Mouse (Mus musculus) ZHBTc4 (cell line): ENCODE data around the gene Ap2a1.
A peak's percentile ranks its signal among the peaks of the same experiment; 100 is the strongest.

Experiments
- DNase-seq: peaks from one replicate; pipeline ENCODE4 v3.0.0-alpha.2; 2011; ENCODE audit warnings: low read depth, low spot score

Gene Ap2a1

DNA sequence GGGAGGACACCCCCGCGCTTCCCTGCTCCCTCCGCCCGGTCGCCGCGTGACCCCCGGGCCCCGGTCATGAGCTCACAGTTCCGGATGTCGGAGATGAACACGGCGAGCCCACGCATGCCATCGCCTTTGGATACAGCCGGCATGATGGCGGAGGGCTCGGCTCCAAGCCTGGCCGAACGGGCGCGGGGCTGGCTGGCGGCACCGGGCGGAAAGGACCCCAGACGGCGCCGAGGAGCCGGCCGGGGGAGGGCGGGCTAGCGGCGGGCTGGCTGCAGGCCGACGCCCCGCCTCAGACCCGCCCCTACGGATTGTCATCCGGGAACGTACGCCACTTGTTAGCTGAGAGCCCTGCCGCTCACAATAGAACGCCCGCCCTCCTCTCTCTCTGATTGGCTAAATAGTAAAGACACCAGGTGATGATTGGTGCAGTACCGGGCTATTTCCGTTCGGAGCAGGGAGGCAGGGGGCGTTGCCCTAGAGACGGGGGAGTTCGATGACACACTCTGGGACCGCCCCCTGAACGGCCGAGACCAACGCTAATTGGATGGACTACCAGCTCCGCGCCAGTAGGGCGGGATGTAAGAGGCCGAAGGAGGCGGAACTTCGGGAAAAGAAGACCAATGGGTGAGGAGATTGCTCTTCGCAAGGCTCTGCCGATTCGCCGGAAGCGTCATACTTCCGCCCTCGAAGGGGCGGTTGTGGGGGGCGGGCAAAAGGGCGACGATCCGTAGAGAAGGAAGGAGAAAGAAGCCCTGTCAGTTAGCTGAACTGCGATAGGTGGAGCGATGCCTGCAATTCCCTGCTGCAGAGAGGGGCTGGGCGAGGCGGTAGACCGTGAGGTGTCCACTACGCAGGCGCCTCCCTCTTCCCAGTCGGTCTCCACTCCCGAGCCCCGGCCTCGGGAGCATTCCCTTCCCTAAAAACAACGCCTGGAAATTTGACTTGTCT lies at the start of gene Ap2a1:
Ap2a1 (minus strand) TSS at position 293 of the 948 bp plus-strand sequence.
- DNase-seq, result peak; percentile 100

- no peak for DNase-seq
Observed at GRCm38 (mm10) chr7:44978300-44978699, 49.0 kb upstream of the Ap2a1 start.

GRCm38 (mm10) chr7:44975117-44975419 lies 45.8 kb upstream of the Ap2a1 start:
- no peak for DNase-seq

- peak; percentile 96 for DNase-seq
Observed at GRCm38 (mm10) chr7:44974383-44975116, 45.3 kb upstream of the Ap2a1 start, which contains the start of gene Cpt1c. Gene Cpt1c, minus strand, starts transcription at chr7:44974851.

GRCm38 (mm10) chr7:44973415-44974130 lies 44.3 kb upstream of the Ap2a1 start:
- DNase-seq, result no peak

DNA sequence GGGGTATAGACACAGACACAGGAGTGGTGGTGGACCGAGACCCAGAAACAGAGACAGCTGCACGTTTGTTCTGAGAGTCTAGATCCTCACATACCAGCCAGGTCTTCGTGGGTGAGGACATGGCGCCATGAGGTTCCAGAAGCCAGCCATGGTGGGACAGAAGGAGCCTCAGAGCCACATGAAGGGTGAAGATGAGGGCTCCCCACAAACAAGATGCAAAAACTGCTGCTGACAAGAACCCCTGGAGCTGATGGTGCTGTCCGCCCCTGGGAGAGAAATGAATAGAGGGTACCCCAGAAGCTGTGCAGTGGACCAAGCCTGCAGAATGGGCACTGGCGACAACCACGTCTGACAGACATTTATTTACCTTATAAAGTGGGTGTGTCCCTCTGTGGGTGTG lies 41.8 kb upstream of the Ap2a1 start:
- DNase-seq, result no peak

DNA sequence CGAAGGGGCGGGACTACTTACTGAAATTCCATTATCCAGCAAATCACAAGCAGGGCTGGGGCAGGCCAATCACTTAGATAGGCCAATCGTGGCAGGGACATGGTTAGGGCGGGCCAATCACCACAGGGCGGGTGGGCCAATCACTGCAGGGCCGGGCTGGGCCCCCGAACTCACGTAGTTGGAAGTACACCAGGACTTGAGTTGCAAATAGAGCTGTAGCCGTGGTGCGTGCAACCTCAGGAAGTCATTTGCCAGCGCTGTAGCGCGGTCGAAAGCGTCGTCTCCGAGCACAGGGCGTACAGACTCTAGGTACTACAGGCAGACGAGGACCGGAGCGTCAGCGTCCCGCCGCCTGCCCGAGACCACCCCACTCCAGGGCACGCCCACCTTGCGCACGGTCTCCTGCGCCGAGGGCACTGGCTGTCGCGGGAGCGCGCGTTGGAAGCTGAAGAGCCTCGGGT lies 41.0 kb upstream of the Ap2a1 start:
- peak; percentile 98 for DNase-seq

GRCm38 (mm10) chr7:44966638-44967037 lies 37.3 kb upstream of the Ap2a1 start:
- DNase-seq, result no peak

- DNase-seq, result peak; percentile 55
Observed at GRCm38 (mm10) chr7:44965975-44966374, 36.7 kb upstream of the Ap2a1 start.

DNA sequence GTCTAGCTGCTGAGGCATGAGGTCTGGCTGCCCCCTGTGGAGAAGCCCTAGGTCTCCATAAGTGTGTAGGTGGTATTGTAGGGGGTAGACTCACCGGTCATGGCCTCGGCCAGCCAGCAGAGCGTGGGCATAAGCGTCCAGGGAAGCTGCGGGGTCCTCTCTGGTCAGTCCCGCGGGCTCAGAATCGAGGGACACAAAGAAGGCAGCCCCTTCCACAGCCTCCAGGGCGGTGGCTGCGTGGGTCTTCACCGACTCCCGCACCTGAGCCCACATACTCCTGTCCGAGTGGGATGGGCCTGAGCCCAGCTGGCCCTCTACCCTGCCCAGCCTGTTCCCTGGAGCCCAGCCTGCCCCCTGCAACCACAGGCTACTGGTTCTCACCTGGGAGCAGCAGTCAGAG lies 35.7 kb upstream of the Ap2a1 start:
- DNase-seq, result no peak

GRCm38 (mm10) chr7:44962831-44963230 lies 33.5 kb upstream of the Ap2a1 start:
- no peak for DNase-seq

- peak; percentile 64 for DNase-seq
Observed at GRCm38 (mm10) chr7:44962337-44962736, 33.0 kb upstream of the Ap2a1 start.

GRCm38 (mm10) chr7:44960512-44960910 lies 31.2 kb upstream of the Ap2a1 start:
- DNase-seq, result no peak

DNA sequence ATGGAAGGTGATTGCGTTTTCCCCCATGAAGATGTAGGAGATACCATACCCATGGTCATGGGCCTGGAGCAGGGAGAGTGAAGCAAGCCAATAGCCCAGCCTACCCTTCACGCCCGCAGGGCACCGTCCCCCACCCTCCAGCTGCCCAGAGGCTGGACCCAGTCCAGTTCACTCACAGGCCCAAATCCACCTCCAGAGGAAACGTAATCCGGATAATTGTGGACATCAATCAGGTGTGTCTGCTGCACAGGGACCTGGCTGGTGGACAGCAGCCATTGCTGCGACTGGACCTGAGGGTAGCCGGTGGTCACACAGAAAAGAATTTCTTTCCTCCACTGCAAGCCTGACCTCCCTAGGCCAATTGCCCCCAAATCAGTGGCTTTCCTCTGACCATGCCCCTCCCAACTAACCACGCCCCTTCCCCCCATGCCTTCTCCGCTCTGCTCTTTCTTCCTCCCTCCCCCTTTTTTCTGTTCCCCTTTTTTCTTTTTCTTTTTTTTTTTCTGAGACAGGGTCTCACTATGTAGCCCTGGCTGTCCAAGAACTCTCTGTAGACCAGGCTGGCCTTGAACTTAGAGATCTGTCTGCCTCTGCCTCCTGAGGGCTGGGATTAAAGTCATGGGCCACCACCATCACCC lies 30.7 kb upstream of the Ap2a1 start:
- DNase-seq, result no peak

DNA sequence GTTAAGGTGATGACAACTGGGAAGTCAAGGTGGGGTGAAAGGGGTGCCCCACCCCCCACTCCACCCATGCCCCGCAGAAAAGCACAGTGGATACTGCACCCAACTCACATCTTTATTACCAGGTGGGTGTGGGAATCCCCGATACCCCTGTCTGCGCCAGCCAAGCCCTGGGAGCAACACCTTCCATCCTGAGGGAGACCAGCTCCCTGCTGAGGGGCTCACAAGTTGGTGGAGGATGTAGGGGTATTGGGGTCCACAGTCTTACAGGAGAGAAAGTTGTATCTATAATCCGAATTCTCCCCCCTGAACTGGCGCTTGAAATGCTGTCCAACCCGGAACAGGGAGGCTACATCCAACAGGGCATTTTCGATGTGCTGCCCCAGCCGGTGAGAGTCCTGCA lies 30.0 kb upstream of the Ap2a1 start:
- no peak for DNase-seq

GRCm38 (mm10) chr7:44958208-44958607 lies 28.9 kb upstream of the Ap2a1 start:
- DNase-seq, result peak; percentile 65

GRCm38 (mm10) chr7:44957183-44957835 lies 28.0 kb upstream of the Ap2a1 start:
- DNase-seq, result no peak

- no peak for DNase-seq
Observed at GRCm38 (mm10) chr7:44956266-44956665, 27.0 kb upstream of the Ap2a1 start.

DNA sequence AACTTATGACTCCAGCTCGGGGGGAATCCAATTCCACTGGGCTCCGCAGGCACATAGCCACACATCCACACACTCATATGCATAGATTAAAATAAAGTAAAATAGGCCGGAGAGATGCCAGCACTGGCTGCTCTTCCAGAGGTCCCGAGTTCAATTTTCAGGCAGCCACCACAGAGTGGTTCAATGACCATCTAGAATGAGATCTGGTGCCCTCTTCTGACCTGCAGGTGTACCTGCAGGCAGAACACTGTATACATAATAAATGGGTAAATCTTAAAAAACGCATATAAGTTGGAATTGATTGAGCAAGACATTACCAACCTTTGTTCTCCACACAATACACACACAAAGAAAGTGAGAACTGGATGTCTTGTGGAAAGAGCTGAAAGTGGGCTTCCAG lies 26.3 kb upstream of the Ap2a1 start:
- DNase-seq, result peak; percentile 64

GRCm38 (mm10) chr7:44954091-44954885 lies 25.0 kb upstream of the Ap2a1 start:
- no peak for DNase-seq
